Mouse (Mus musculus) adrenal gland (tissue): ENCODE measurements around the gene Chrnd.

Source experiments
- intact Hi-C: fragments of 180-260 bp; cut with DNase I; formaldehyde crosslinking; loops from one replicate; pipeline ENCODE4 v1.15.1; 2025

Gene Chrnd

GRCm38 (mm10) chr1:87183998-87184750 lies 6.2 kb upstream of the Chrnd start:
- intact Hi-C loops, result loop anchor here (2.0 kb wide), 1 partner anchor 85 kb away; no protein-coding TSS in a partner anchor

GRCm38 (mm10) chr1:87184751-87185139 lies 5.7 kb upstream of the Chrnd start:
- intact Hi-C loops, result loop anchor here (2.0 to 5.0 kb wide), 3 partner anchors 86 to 567 kb away; no protein-coding TSS in a partner anchor

- intact Hi-C loops, result loop anchor here (2.0 to 5.0 kb wide), 3 partner anchors 87 to 568 kb away; no protein-coding TSS in a partner anchor
Measured at GRCm38 (mm10) chr1:87185526-87185925, 4.9 kb upstream of the Chrnd start.

- intact Hi-C loops, result loop anchor here (5.0 kb wide), 2 partner anchors 534 to 569 kb away; no protein-coding TSS in a partner anchor
Measured at GRCm38 (mm10) chr1:87186261-87187036, 4.0 kb upstream of the Chrnd start.

- intact Hi-C loops, result loop anchor here (5.0 kb wide), 2 partner anchors 535 to 570 kb away; no protein-coding TSS in a partner anchor
Measured at GRCm38 (mm10) chr1:87187037-87187355, 3.4 kb upstream of the Chrnd start.

GRCm38 (mm10) chr1:87197296-87197695 lies 6.9 kb downstream of the Chrnd start:
- intact Hi-C loops, result no loop called here

GRCm38 (mm10) chr1:87198119-87199065 lies 8.0 kb downstream of the Chrnd start:
- intact Hi-C loops, result no loop called here

GRCm38 (mm10) chr1:87200811-87201210 lies 10.4 kb downstream of the Chrnd start:
- intact Hi-C loops, result no loop called here

GRCm38 (mm10) chr1:87201848-87202247 lies 11.4 kb downstream of the Chrnd start:
- intact Hi-C loops, result no loop called here

- intact Hi-C loops, result no loop called here
Measured at GRCm38 (mm10) chr1:87203779-87204178, 13.4 kb downstream of the Chrnd start.

GRCm38 (mm10) chr1:87204465-87204864 lies 14.1 kb downstream of the Chrnd start, which contains the start of gene Chrng:
Gene Chrng, plus strand, starts transcription at chr1:87204657.
- intact Hi-C loops, result no loop called here

GRCm38 (mm10) chr1:87205038-87205437 lies 14.6 kb downstream of the Chrnd start:
- intact Hi-C loops, result no loop called here

- intact Hi-C loops, result no loop called here
Measured at GRCm38 (mm10) chr1:87205502-87205901, 15.1 kb downstream of the Chrnd start.

- intact Hi-C loops, result no loop called here
Measured at GRCm38 (mm10) chr1:87206339-87206738, 15.9 kb downstream of the Chrnd start.

- intact Hi-C loops, result no loop called here
Measured at GRCm38 (mm10) chr1:87211431-87211830, 21.0 kb downstream of the Chrnd start.

GRCm38 (mm10) chr1:87213735-87214704 lies 23.6 kb downstream of the Chrnd start, which contains the start of gene Eif4e2:
Gene Eif4e2, plus strand, starts transcription at chr1:87213914.
- intact Hi-C loops, result no loop called here

GRCm38 (mm10) chr1:87214748-87215147 lies 24.3 kb downstream of the Chrnd start:
- intact Hi-C loops, result no loop called here

GRCm38 (mm10) chr1:87217938-87218337 lies 27.5 kb downstream of the Chrnd start:
- intact Hi-C loops, result no loop called here

GRCm38 (mm10) chr1:87225739-87226138 lies 35.3 kb downstream of the Chrnd start:
- intact Hi-C loops, result no loop called here
